Comparison of ENCODE assay signal across 17 mouse cellular contexts in genomic region chr12:112241740-112242171, GRCm38 (mm10).
DNase-seq lines count a peak whose midpoint lies in the region; ATAC-seq and TF ChIP-seq lines count a peak whose summit lies in the region.
"Had no signal": no experiment of that assay in that cellular context is flagged by ENCODE, and none has a peak within 500 bp of the region (broad histone marks: within the 10 kb centered on the region; RNA-seq: fewer than 3 reads in every experiment).

No protein-coding gene starts in this region.

- no peak overlapping the region for H3K4me2 ChIP-seq in neural tube, embryonic 15.5 days
- no peak overlapping the region for H3K4me2 ChIP-seq in forebrain, postnatal 0 days (ENCODE audit: low read depth)
- H3K4me2 ChIP-seq in stomach, postnatal 0 days (replicated peaks; ENCODE audit: low read depth): no peak overlapping the region
- H3K4me2 ChIP-seq: embryonic facial prominence, embryonic 15.5 days; kidney, embryonic 15.5 days; liver, embryonic 15.5 days had no signal

- no peak overlapping the region for H3K9ac ChIP-seq in neural tube, embryonic 15.5 days (replicated peaks)
- no peak overlapping the region for H3K9ac ChIP-seq in forebrain, postnatal 0 days
- H3K9ac ChIP-seq in stomach, postnatal 0 days (ENCODE audit: low read length): no peak overlapping the region
- H3K9ac ChIP-seq: embryonic facial prominence, embryonic 15.5 days; kidney, embryonic 15.5 days; liver, embryonic 15.5 days had no signal

- peaks cover 42% of the 10 kb centered on the region for H3K4me1 ChIP-seq in neural tube, embryonic 15.5 days
- H3K4me1 ChIP-seq in forebrain, postnatal 0 days (ENCODE audit: insufficient read depth): peaks cover 8% of the 10 kb centered on the region
- H3K4me1 ChIP-seq in midbrain, embryonic 10.5 days: peaks cover 79% of the 10 kb centered on the region
- no peaks in the 10 kb centered on the region for H3K4me1 ChIP-seq in stomach, postnatal 0 days (replicated peaks; ENCODE audit: control insufficient read depth, insufficient read depth)
- H3K4me1 ChIP-seq: liver, embryonic 15.5 days had no signal

- TF ChIP-seq EP300 in stomach, postnatal 0 days (optimal IDR thresholded peaks at IDR 0.05): no peak

- WGBS in neural tube, embryonic 15.5 days: 4% methylated on average over 3 of the region's 3 CpGs
- WGBS in forebrain, postnatal 0 days: 7% methylated on average over 3 of the region's 3 CpGs
- 6% methylated on average over 3 of the region's 3 CpGs for WGBS in midbrain, embryonic 10.5 days
- WGBS in stomach, postnatal 0 days: 24% methylated on average over 3 of the region's 3 CpGs

- no peaks in the 10 kb centered on the region for H3K9me3 ChIP-seq in neural tube, embryonic 15.5 days (replicated peaks)
- H3K9me3 ChIP-seq in forebrain, postnatal 0 days (ENCODE audit: low read length): no peaks in the 10 kb centered on the region
- no peaks in the 10 kb centered on the region for H3K9me3 ChIP-seq in midbrain, embryonic 10.5 days (replicated peaks)
- no peaks in the 10 kb centered on the region for H3K9me3 ChIP-seq in stomach, postnatal 0 days (ENCODE audit: control insufficient read depth, low read length)
- H3K9me3 ChIP-seq: embryonic facial prominence, embryonic 15.5 days; kidney, embryonic 15.5 days; liver, embryonic 15.5 days had no signal

- TF ChIP-seq CTCF in forebrain, postnatal 0 days (IDR thresholded peaks at IDR 0.05; ENCODE audit: low read depth): peak; percentile 39
- peak; percentile 13; the same call in 1 of the 2 replicates for TF ChIP-seq CTCF in stomach, postnatal 0 days (IDR thresholded peaks at IDR 0.05; ENCODE audit: low read depth)

- DNase-seq in neural tube, embryonic 10.5 days (ENCODE audit: extremely low spot score, low spot score): peak; percentile 43
- no peak for DNase-seq in forebrain, postnatal 0 days
- peak; percentile 60 for DNase-seq in midbrain, embryonic 10.5 days (ENCODE audit: low spot score)
- DNase-seq in stomach, postnatal 0 days (ENCODE audit: low spot score): no peak
- no peak for DNase-seq in adipocyte (ENCODE audit: low spot score)
- no peak for DNase-seq in cerebellum, adult 9-10 months
- no peak for DNase-seq in urinary bladder, postnatal 25 days (ENCODE audit: low spot score)
- DNase-seq: adrenal gland, adult 8-10 months; B cell, adult 2 months; cerebellum, adult 11 months; gastrocnemius, postnatal 10 days; heart, postnatal 10 days had no signal

- H3K27me3 ChIP-seq in neural tube, embryonic 15.5 days (replicated peaks): peaks cover 30% of the 10 kb centered on the region
- H3K27me3 ChIP-seq in forebrain, postnatal 0 days (ENCODE audit: insufficient read depth, low read length): no peaks in the 10 kb centered on the region
- H3K27me3 ChIP-seq in midbrain, embryonic 10.5 days (ENCODE audit: low read depth, poor library complexity, severe bottlenecking): peaks cover 54% of the 10 kb centered on the region
- H3K27me3 ChIP-seq in stomach, postnatal 0 days (ENCODE audit: control insufficient read depth, insufficient read depth, low read length): no peaks in the 10 kb centered on the region
- H3K27me3 ChIP-seq: embryonic facial prominence, embryonic 15.5 days had no signal

- no peak overlapping the region for H3K4me3 ChIP-seq in neural tube, embryonic 15.5 days (replicated peaks)
- no peak overlapping the region for H3K4me3 ChIP-seq in forebrain, postnatal 0 days (ENCODE audit: low read depth, low read length)
- H3K4me3 ChIP-seq in midbrain, embryonic 10.5 days: no peak overlapping the region
- no peak overlapping the region for H3K4me3 ChIP-seq in stomach, postnatal 0 days (ENCODE audit: low read depth, low read length)
- H3K4me3 ChIP-seq: embryonic facial prominence, embryonic 15.5 days; kidney, embryonic 15.5 days; liver, embryonic 15.5 days had no signal

- ATAC-seq in neural tube, embryonic 15.5 days (ENCODE audit: low FRiP score): no peak
- peak; percentile 65 for ATAC-seq in forebrain, postnatal 0 days
- ATAC-seq in stomach, postnatal 0 days (ENCODE audit: low FRiP score, low TSS enrichment): no peak

- no peaks in the 10 kb centered on the region for H3K36me3 ChIP-seq in neural tube, embryonic 15.5 days
- H3K36me3 ChIP-seq in forebrain, postnatal 0 days (ENCODE audit: insufficient read depth): no peaks in the 10 kb centered on the region
- no peaks in the 10 kb centered on the region for H3K36me3 ChIP-seq in midbrain, embryonic 10.5 days
- H3K36me3 ChIP-seq in stomach, postnatal 0 days (ENCODE audit: control insufficient read depth, insufficient read depth, low read length): no peaks in the 10 kb centered on the region
- H3K36me3 ChIP-seq: embryonic facial prominence, embryonic 15.5 days; kidney, embryonic 15.5 days; liver, embryonic 15.5 days had no signal

- no peak overlapping the region for H3K27ac ChIP-seq in neural tube, embryonic 15.5 days (replicated peaks)
- H3K27ac ChIP-seq in forebrain, postnatal 0 days (ENCODE audit: low read depth, low read length): no peak overlapping the region
- H3K27ac ChIP-seq in midbrain, embryonic 10.5 days (replicated peaks): peak overlapping the region; percentile 88
- no peak overlapping the region for H3K27ac ChIP-seq in stomach, postnatal 0 days (replicated peaks)
- H3K27ac ChIP-seq: embryonic facial prominence, embryonic 15.5 days; kidney, embryonic 15.5 days; liver, embryonic 15.5 days; macrophage had no signal

Comparison
In these comparisons a context has a peak if more than half of its experiments do, and no peak if none do; other contexts are left out.
1. DNase-seq: peak in neural tube, embryonic 10.5 days (single experiment) and midbrain, embryonic 10.5 days (single experiment); none in forebrain, postnatal 0 days (single experiment), stomach, postnatal 0 days (single experiment), adipocyte (single experiment), cerebellum, adult 9-10 months (single experiment) and urinary bladder, postnatal 25 days (single experiment).